Mouse (Mus musculus): Measurements from ENCODE around the gene Fbln2. TPM values are rescaled to one million over a fixed set of nuclear protein-coding genes. Genes with fewer than 3 reads are reported as not detected.

The Fbln2 gene
- polyA plus RNA-seq, 1 experiment from 2014 or later: 28.4 TPM

GRCm38 (mm10) chr6:91312491-91312890 is 100.2 kb downstream of the Fbln2 start:
- no peaks in the 10 kb centered on the region for H3K4me1 ChIP-seq (ENCODE audit: control insufficient read depth, insufficient read depth, low read length)
- H3K4me2 ChIP-seq (ENCODE audit: low read depth): no peak overlapping the region
- no peaks in the 10 kb centered on the region for H3K36me3 ChIP-seq (ENCODE audit: control insufficient read depth, insufficient read depth, low read length)
- H3K4me3 ChIP-seq (ENCODE audit: low read depth, low read length): no peak overlapping the region
- H3K27me3 ChIP-seq (ENCODE audit: control insufficient read depth, insufficient read depth, low read length): no peaks in the 10 kb centered on the region
- no peak for DNase-seq (ENCODE audit: low spot score)
- H3K9ac ChIP-seq (ENCODE audit: low read length): no peak overlapping the region
- H3K9me3 ChIP-seq (ENCODE audit: control insufficient read depth, low read length): no peaks in the 10 kb centered on the region
- 45% methylated on average over 9 of the region's 9 CpGs for WGBS
- no peak overlapping the region for H3K27ac ChIP-seq (ENCODE audit: low read depth, low read length)
- no peak for ATAC-seq (ENCODE audit: insufficient read depth, low FRiP score, low TSS enrichment)

Other genes starting within 250 kb of the Fbln2 start
- 16.3 and 18.6 TPM in 2 replicates for gene Iqsec1, start 223.8 kb upstream of the Fbln2 start, polyA plus RNA-seq (2014; fragmentation: Nextera tagmentation; extraction: Ambion mirVana)
- gene Nup210, start 95.6 kb upstream of the Fbln2 start, polyA plus RNA-seq (2014; fragmentation: Nextera tagmentation; extraction: Ambion mirVana): 16.4 and 18.3 TPM in 2 replicates
- 13.4 and 15.0 TPM in 2 replicates for gene Hdac11, start 55.8 kb upstream of the Fbln2 start, polyA plus RNA-seq (2014; fragmentation: Nextera tagmentation; extraction: Ambion mirVana)
- gene Wnt7a, start 198.9 kb downstream of the Fbln2 start, polyA plus RNA-seq (2014; fragmentation: Nextera tagmentation; extraction: Ambion mirVana): 10.9 and 11.5 TPM in 2 replicates

All from neural tube, embryonic 11.5 days (tissue).